Mouse (Mus musculus): Measurements from ENCODE around the gene Padi3.

DNA sequence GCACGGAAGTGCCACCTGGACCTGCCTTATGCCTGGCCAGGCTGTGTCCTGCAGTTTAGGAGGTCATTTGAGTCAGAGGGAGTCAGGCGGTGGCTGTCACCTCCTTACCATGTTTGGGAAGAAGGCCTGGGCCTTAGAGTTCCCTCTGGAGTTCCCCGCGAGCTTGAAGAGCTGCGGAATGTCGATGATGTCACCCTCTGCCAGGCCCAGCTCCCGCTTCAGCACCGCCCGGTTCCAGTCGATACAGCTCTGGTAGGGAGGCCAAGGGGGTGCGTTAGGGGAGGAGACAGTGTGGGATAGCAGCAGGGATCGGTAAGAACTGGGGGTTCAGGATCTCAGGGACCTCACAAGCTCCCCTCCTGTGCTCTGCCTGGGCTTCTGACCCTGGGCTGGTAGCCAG, 62.5 kb downstream of the Padi3 start:
- TF ChIP-seq GATA1 (IDR thresholded peaks at IDR 0.05; ENCODE audit: low read length), result no peak
- no peak for TF ChIP-seq TAL1 (IDR thresholded peaks at IDR 0.05; ENCODE audit: low read length)

Measured in erythroblast, embryonic 14.5 days (primary cell).